Mouse (Mus musculus) bone marrow, adult 2 months (tissue): ENCODE measurements at regions not wholly inside any gene's neighbourhood (a gene's known extent, or its start where the extent isn't known, plus 50 kb on each side); places are given as distances from the start of the nearest gene placed in this dataset.

ENCODE experiments used
- CTCF ChIP-seq: fragments of 200-500 bp; IDR thresholded peaks from 2 replicates; pipeline ENCODE4 v1.5.1; 2011; ENCODE audit warnings: low read length, control low read depth; ENCODE audit not compliant: control insufficient read depth, insufficient read depth
- POLR2A ChIP-seq: fragments of 200-500 bp; IDR thresholded peaks from 2 replicates; pipeline ENCODE4 v1.6.1; 2011; ENCODE audit warnings: low read depth, mild to moderate bottlenecking, control low read depth, low read length, borderline replicate concordance; ENCODE audit not compliant: control insufficient read depth

GRCm38 (mm10) chr3:66563329-66563728 is 266.7 kb upstream of the Veph1 start:
- TF ChIP-seq POLR2A: no peak
- TF ChIP-seq CTCF: no peak
